Mouse (Mus musculus): Measurements from ENCODE around the gene Dlgap1. TPM values are rescaled to one million over a fixed set of nuclear protein-coding genes. Genes with fewer than 3 reads are reported as not detected.

Dlgap1 gene
- polyA plus RNA-seq, 1 experiment from 2014 or later = 7.2 TPM

GRCm38 (mm10) chr17:70865060-70865604 lies 896.3 kb downstream of the Dlgap1 start:
- Histone ChIP-seq H3K9ac (no peak overlapping the region), H3K4me2 (replicated peaks) (no peak overlapping the region), H3K9me3 (replicated peaks) (no peaks in the 10 kb centered on the region), H3K27ac (no peak overlapping the region), H3K4me1 (no peaks in the 10 kb centered on the region), H3K36me3 (no peaks in the 10 kb centered on the region), H3K4me3 (no peak overlapping the region), H3K27me3 (no peaks in the 10 kb centered on the region)
- 81% methylated on average over 10 of the region's 10 CpGs for whole genome bisulfite sequencing
- no peak for ATAC-seq (ENCODE audit: low FRiP score)

DNA sequence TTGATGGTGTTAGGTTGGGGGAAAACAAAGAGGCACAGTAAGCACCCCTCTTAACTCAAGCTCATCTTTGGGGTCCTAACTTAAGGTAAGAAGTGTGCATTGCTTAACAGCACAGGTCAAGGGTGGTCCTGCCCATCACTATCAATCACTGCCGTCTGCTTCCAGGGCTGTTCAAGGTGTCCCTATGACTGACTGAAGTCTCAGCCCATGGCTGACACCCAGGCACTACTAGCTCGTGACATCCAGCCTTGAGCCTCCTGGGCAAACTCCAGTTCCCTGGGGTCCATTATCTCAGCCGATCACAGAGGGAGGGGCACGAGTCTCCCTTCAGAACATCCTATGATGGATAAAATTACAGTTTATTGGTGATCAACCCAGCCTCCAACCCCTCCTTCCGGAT lies 897.2 kb downstream of the Dlgap1 start:
- no peaks in the 10 kb centered on the region for H3K27me3 ChIP-seq
- H3K27ac ChIP-seq = no peak overlapping the region
- WGBS = 90% methylated on average over 5 of the region's 5 CpGs
- H3K4me1 ChIP-seq = no peaks in the 10 kb centered on the region
- H3K4me2 ChIP-seq (replicated peaks) = no peak overlapping the region
- ATAC-seq (ENCODE audit: low FRiP score) = no peak
- H3K36me3 ChIP-seq = no peaks in the 10 kb centered on the region
- H3K9ac ChIP-seq = no peak overlapping the region
- no peak overlapping the region for H3K4me3 ChIP-seq
- no peaks in the 10 kb centered on the region for H3K9me3 ChIP-seq (replicated peaks)

DNA sequence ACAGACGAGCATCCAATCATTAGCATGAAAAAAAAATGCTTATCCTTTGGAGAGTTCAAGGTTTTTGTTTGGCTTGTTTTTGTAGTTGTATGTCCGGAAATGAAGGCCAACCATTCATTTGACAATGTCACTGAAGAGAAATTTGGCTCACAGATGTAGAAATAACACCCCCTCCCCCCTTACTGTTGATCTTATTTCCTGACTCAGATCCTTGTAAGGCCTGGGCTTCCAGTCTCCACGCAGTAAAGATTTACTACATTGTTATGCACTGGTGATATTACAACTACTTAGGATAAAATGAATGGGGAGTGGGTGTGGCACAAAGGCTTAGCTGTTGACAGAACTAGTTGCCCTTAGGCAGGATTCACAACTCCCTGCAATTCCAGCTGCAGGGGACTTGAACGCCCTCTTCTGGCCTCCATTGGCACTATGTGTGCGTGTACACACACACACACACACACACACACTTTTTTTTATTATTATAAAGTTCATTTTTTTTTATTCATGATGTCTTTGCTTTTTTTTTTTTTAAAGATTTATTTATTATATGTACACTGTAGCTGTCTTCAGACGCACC lies 897.8 kb downstream of the Dlgap1 start:
- no peaks in the 10 kb centered on the region for H3K36me3 ChIP-seq
- no peaks in the 10 kb centered on the region for H3K9me3 ChIP-seq (replicated peaks)
- H3K27ac ChIP-seq = no peak overlapping the region
- H3K4me2 ChIP-seq (replicated peaks) = no peak overlapping the region
- no peak overlapping the region for H3K4me3 ChIP-seq
- H3K9ac ChIP-seq = no peak overlapping the region
- 84% methylated on average over 6 of the region's 6 CpGs for WGBS
- H3K27me3 ChIP-seq = no peaks in the 10 kb centered on the region
- H3K4me1 ChIP-seq = no peaks in the 10 kb centered on the region
- ATAC-seq (ENCODE audit: low FRiP score) = no peak

DNA sequence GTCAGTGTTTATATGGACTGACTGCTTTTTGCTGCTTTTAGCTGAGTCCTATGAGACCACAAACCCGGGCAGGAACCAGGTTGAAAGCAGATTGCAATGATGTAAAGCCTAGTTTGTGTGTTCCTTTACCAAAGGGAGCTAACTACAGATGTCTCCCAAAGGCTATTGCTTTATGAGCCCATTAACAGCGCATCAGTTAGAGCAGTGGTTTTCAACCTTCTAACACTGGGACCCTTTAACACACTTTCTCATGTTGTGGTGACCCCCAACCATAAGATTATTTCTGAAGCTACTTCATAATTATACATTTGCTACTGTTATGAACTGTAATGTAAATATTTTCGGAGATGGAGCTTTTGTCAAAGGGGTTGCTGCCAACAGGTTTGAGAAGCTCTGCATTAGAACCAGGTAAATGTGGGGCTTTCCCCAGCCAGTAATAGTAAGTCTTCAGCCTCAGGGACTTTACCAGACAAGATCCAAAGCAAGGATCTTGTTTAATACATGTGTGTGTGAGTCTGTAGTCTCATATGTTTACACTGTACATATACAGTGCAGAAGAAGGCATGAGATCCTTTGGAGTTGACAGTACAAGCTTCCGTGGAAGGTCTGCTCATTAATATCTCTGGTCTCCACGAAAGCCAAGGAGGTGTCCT lies 899.8 kb downstream of the Dlgap1 start:
- no peaks in the 10 kb centered on the region for H3K27me3 ChIP-seq
- peaks cover 19% of the 10 kb centered on the region for H3K4me1 ChIP-seq
- no peak overlapping the region for H3K4me2 ChIP-seq (replicated peaks)
- H3K36me3 ChIP-seq = no peaks in the 10 kb centered on the region
- 90% methylated on average over 5 of the region's 5 CpGs for WGBS
- no peak for ATAC-seq (ENCODE audit: low FRiP score)
- H3K9ac ChIP-seq = no peak overlapping the region
- H3K9me3 ChIP-seq (replicated peaks) = no peaks in the 10 kb centered on the region
- H3K4me3 ChIP-seq = no peak overlapping the region
- no peak overlapping the region for H3K27ac ChIP-seq

DNA sequence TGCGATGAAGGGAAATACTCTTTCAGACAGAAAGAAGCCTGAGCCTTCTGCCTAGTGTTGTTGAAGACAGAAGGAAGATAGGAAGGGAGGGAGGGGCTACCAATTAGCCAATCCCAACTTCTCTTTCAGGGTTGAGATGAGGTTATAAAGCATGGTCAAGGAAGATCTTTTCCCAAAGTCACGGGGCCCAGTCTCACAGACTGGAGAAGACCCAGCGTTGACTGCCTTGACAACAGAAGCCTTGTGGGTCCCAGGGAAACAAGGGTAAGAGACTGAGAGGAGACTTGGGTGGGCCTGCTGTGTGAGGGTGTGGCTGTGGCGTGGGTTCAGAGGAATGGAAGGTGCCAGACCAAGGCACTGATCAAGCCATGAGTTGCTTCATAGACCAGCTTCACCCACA lies 901.7 kb downstream of the Dlgap1 start:
- Histone ChIP-seq H3K4me3 (no peak overlapping the region), H3K4me1 (peaks cover 19% of the 10 kb centered on the region), H3K9me3 (replicated peaks) (no peaks in the 10 kb centered on the region), H3K4me2 (replicated peaks) (no peak overlapping the region), H3K27ac (no peak overlapping the region), H3K9ac (no peak overlapping the region), H3K36me3 (no peaks in the 10 kb centered on the region), H3K27me3 (no peaks in the 10 kb centered on the region)
- 89% methylated on average over 4 of the region's 4 CpGs for WGBS
- no peak for ATAC-seq (ENCODE audit: low FRiP score)

MicroRNAs encoded within 50 kb of the gene (microRNA counts, 519-probe panel; counts per million panel counts)
- microRNA mmu-miR-1195 = 470 counts per million, percentile 58 among the panel's probes with 10 or more counts

Small RNA genes within 50 kb of the gene (microRNA-seq; reads per million reads assigned to microRNA genes)
- not detected for gene Mir1195

Data from hindbrain, embryonic 12.5 days (tissue).